Mouse (Mus musculus): ENCODE measurements at regions not wholly inside any gene's neighbourhood (a gene's known extent, or its start where the extent isn't known, plus 50 kb on each side); places are given as distances from the start of the nearest gene placed in this dataset.
"Not testable (repeated sequence)": the region's sequence is repeated elsewhere in the genome, so short reads cannot be mapped to it uniquely, and the experiment has no call there.

- DNase-seq (ENCODE audit: low spot score in 2 of 2): no peak
Measured at GRCm38 (mm10) chr1:114641215-114641614, 1043.3 kb upstream of the Cntnap5a start.

- not testable (repeated sequence) for DNase-seq (ENCODE audit: low spot score in 2 of 2)
Measured at GRCm38 (mm10) chr1:114641854-114642253, 1042.7 kb upstream of the Cntnap5a start.

GRCm38 (mm10) chr1:114673954-114674353 is 1010.6 kb upstream of the Cntnap5a start:
- DNase-seq (ENCODE audit: low spot score in 2 of 2): no peak

- DNase-seq (ENCODE audit: low spot score in 2 of 2): no peak
Measured at GRCm38 (mm10) chr1:114681258-114681657, 1003.3 kb upstream of the Cntnap5a start.

GRCm38 (mm10) chr1:114721142-114721541 is 963.4 kb upstream of the Cntnap5a start:
- no peak for DNase-seq (ENCODE audit: low spot score in 2 of 2)

- DNase-seq (ENCODE audit: low spot score in 2 of 2): peak in 1 of 2 experiments; percentile 22
Measured at GRCm38 (mm10) chr1:114729167-114729566, 955.4 kb upstream of the Cntnap5a start.

All from layer of hippocampus, postnatal 10 days (tissue).